In genomic region chr11:29245988-29246387, GRCm38 (mm10) we compare ENCODE assay signal across 8 mouse cellular contexts. TPM values are rescaled to one million over a fixed set of nuclear protein-coding genes. Genes with fewer than 3 reads are reported as not detected.
DNase-seq lines count a peak whose midpoint lies in the region; ATAC-seq and TF ChIP-seq lines count a peak whose summit lies in the region.

No protein-coding gene starts in this region.

- dilution Hi-C loops in CH12.LX (cut with MboI; ENCODE audit: extremely low pct_ligation_motif_present, extremely low pct_unique_long_range_greater_than_20kb, low sequenced_read_pairs), result no loop called here

- no peaks in the 10 kb centered on the region for H3K9me3 ChIP-seq in heart, embryonic 10.5 days
- no peaks in the 10 kb centered on the region for H3K9me3 ChIP-seq in CH12.LX (replicated peaks; ENCODE audit: low read length)
- H3K9me3 ChIP-seq in forebrain, postnatal 0 days (ENCODE audit: low read length), result no peaks in the 10 kb centered on the region

- no peaks in the 10 kb centered on the region for H3K27me3 ChIP-seq in heart, embryonic 10.5 days (ENCODE audit: insufficient read depth, poor library complexity, severe bottlenecking)
- H3K27me3 ChIP-seq in heart, adult 2 months (ENCODE audit: control insufficient read depth, insufficient read depth, low read length), result no peaks in the 10 kb centered on the region
- H3K27me3 ChIP-seq in CH12.LX (replicated peaks), result no peaks in the 10 kb centered on the region
- no peaks in the 10 kb centered on the region for H3K27me3 ChIP-seq in forebrain, postnatal 0 days (ENCODE audit: insufficient read depth, low read length)

- no peak overlapping the region for H3K9ac ChIP-seq in heart, adult 2 months (ENCODE audit: low read depth, low read length)
- peak overlapping the region; percentile 56; the same call in 1 of the 2 replicates for H3K9ac ChIP-seq in CH12.LX (ENCODE audit: insufficient read depth, low read depth)
- peak overlapping the region; percentile 79 for H3K9ac ChIP-seq in forebrain, postnatal 0 days

- peaks cover 9% of the 10 kb centered on the region; the same call in 1 of the 2 replicates for H3K4me1 ChIP-seq in heart, embryonic 10.5 days
- H3K4me1 ChIP-seq in heart, adult 2 months (ENCODE audit: control insufficient read depth, insufficient read depth, low read length), result peaks cover 2% of the 10 kb centered on the region
- peaks cover 2 to 19% of the 10 kb centered on the region in 2 experiments; a peak in 3 of 4 replicates for H3K4me1 ChIP-seq in CH12.LX (ENCODE audit: control insufficient read depth in 1 of 2, insufficient read depth in 2 of 2)
- peaks cover 11% of the 10 kb centered on the region for H3K4me1 ChIP-seq in forebrain, postnatal 0 days (ENCODE audit: insufficient read depth)

- WGBS in heart, embryonic 10.5 days, result 67% methylated on average over 4 of the region's 4 CpGs
- WGBS in heart, adult 2 months, result 55% methylated on average over 4 of the region's 4 CpGs
- 57% methylated on average over 4 of the region's 4 CpGs for WGBS in forebrain, postnatal 0 days

- no peak for ATAC-seq in forebrain, postnatal 0 days

- no peak for TF ChIP-seq POLR2A in heart, adult 2 months (IDR thresholded peaks at IDR 0.05; ENCODE audit: insufficient read depth, low read depth, low read length)
- no peak for TF ChIP-seq POLR2A in CH12.LX (IDR thresholded peaks at IDR 0.05; ENCODE audit: low read depth, low read length)

- peak overlapping the region; percentile 94 for H3K4me3 ChIP-seq in heart, embryonic 10.5 days
- no peak overlapping the region for H3K4me3 ChIP-seq in heart, adult 2 months
- peak overlapping the region; percentile 70 to 79 (median 74) for H3K4me3 ChIP-seq in CH12.LX (replicated peaks in 1 of 3; ENCODE audit: low read depth in 2 of 3, low read length in 2 of 3, poor library complexity in 1 of 3)
- peak overlapping the region; percentile 97 for H3K4me3 ChIP-seq in forebrain, postnatal 0 days (ENCODE audit: low read depth, low read length)

- no peak for TF ChIP-seq RAD21 in CH12.LX (IDR thresholded peaks at IDR 0.05; ENCODE audit: low read depth, low read length)

- peak overlapping the region; percentile 71 for H3K4me2 ChIP-seq in CH12.LX (ENCODE audit: insufficient read depth, low read depth, poor library complexity, severe bottlenecking)
- H3K4me2 ChIP-seq in forebrain, postnatal 0 days (ENCODE audit: low read depth), result peak overlapping the region; percentile 61

- peak; percentile 9 for DNase-seq in heart, embryonic 10.5 days (ENCODE audit: low spot score)
- DNase-seq in heart, adult 2 months, result no peak
- DNase-seq in CH12.LX (ENCODE audit: extremely low read depth), result no peak
- no peak for DNase-seq in forebrain, postnatal 0 days
- DNase-seq in lung, postnatal 36 days, result peak; percentile 18
- no peak for DNase-seq in layer of hippocampus, postnatal 36 days
- no peak for DNase-seq in left cerebral cortex, adult 8-10 months (ENCODE audit: low spot score in 2 of 2)
- DNase-seq in testis, postnatal 10 days (ENCODE audit: low spot score), result no peak

- TF ChIP-seq CTCF in heart, adult 2 months (IDR thresholded peaks at IDR 0.05), result no peak
- no peak for TF ChIP-seq CTCF in CH12.LX (conservative IDR thresholded peaks at IDR 0.05 in 1 of 2, IDR thresholded peaks at IDR 0.05 in 1 of 2; ENCODE audit: low read depth in 2 of 2, low read length in 2 of 2)
- no peak for TF ChIP-seq CTCF in forebrain, postnatal 0 days (IDR thresholded peaks at IDR 0.05; ENCODE audit: low read depth)

- no peak overlapping the region for H3K27ac ChIP-seq in heart, embryonic 10.5 days
- no peak overlapping the region for H3K27ac ChIP-seq in heart, adult 2 months
- H3K27ac ChIP-seq in CH12.LX (ENCODE audit: insufficient read depth, low read depth), result no peak overlapping the region
- no peak overlapping the region for H3K27ac ChIP-seq in forebrain, postnatal 0 days (ENCODE audit: low read depth, low read length)

- peaks cover 13% of the 10 kb centered on the region; the same call in 1 of the 2 replicates for H3K36me3 ChIP-seq in heart, embryonic 10.5 days
- no peaks in the 10 kb centered on the region; the same call in 1 of the 2 replicates for H3K36me3 ChIP-seq in heart, adult 2 months (ENCODE audit: control insufficient read depth, insufficient read depth, low read length)
- H3K36me3 ChIP-seq in CH12.LX (replicated peaks in 1 of 2; ENCODE audit: control insufficient read depth in 1 of 2, insufficient read depth in 1 of 2, low read length in 1 of 2), result peaks cover 12 to 32% of the 10 kb centered on the region in 2 experiments
- peaks cover 14% of the 10 kb centered on the region for H3K36me3 ChIP-seq in forebrain, postnatal 0 days (ENCODE audit: insufficient read depth)

- in situ Hi-C loops in CH12.LX (cut with MboI; ENCODE audit: low pct_ligation_motif_present, low pct_unique_long_range_greater_than_20kb, low sequenced_read_pairs), result no loop called here

- TF ChIP-seq EP300 in heart, adult 2 months (IDR thresholded peaks at IDR 0.05; ENCODE audit: insufficient read depth, low read depth, low read length), result no peak
- no peak for TF ChIP-seq EP300 in CH12.LX (IDR thresholded peaks at IDR 0.05; ENCODE audit: low read length)

- H3K79me2 ChIP-seq in heart, adult 2 months (replicated peaks; ENCODE audit: control insufficient read depth, insufficient read depth, low read length), result no peaks in the 10 kb centered on the region
- peaks cover 5% of the 10 kb centered on the region; the same call in 1 of the 2 replicates for H3K79me2 ChIP-seq in CH12.LX (replicated peaks; ENCODE audit: control insufficient read depth, extremely low read depth, insufficient read depth, poor library complexity, severe bottlenecking)

- intact Hi-C loops in heart, adult 2 months (cut with DNase I), result loop anchor here (5.0 kb wide), 1 partner anchor 126 kb away; the partner anchor contains the start of gene Ccdc88a

TF ChIP-seq in CH12.LX, 34 proteins besides CTCF, POLR2A, EP300 and RAD21:
- TF ChIP-seq HCFC1 (IDR thresholded peaks at IDR 0.05; ENCODE audit: low read depth, low read length) (no peak), MXI1 (IDR thresholded peaks at IDR 0.05; ENCODE audit: low read depth, low read length) (0 out of 2 replicates have a peak, but pooled peaks have one; percentile 17), CHD1 (IDR thresholded peaks at IDR 0.05; ENCODE audit: low read depth, low read length) (0 out of 2 replicates have a peak, but pooled peaks have one; percentile 15), TCF12 (IDR thresholded peaks at IDR 0.05; ENCODE audit: low read depth, low read length) (no peak), CHD2 (IDR thresholded peaks at IDR 0.05; ENCODE audit: low read length) (no peak)

RNA-seq across cellular contexts. Expression of gene Cfap36, which starts 1.2 kb away (rescaled TPM):
- polyA plus RNA-seq in heart, embryonic 10.5 days (2016; fragmentation: Nextera tagmentation; extraction: Ambion mirVana), result 43.0 and 43.1 TPM in 2 replicates
- total RNA-seq in heart, adult 2 months (2021), result 10 to 100 TPM; 15.6 to 15.8 TPM
- 2.8 and 3.5 TPM in 2 replicates for polyA plus RNA-seq in heart, adult 2 months (2012; rRNA removed)
- total RNA-seq in CH12.LX (2012; rRNA removed), result 26.5 and 27.8 TPM in 2 replicates
- total RNA-seq in CH12.LX (2014; rRNA removed), result 37.6 and 38.2 TPM in 2 replicates
- 38.7 and 49.5 TPM in 2 replicates for polyA plus RNA-seq in CH12.LX (2012; ENCODE audit: insufficient read length, low read depth)
- total RNA-seq in forebrain, postnatal 0 days (2014; rRNA removed), result 91.5 and 96.6 TPM in 2 replicates
- polyA plus RNA-seq in forebrain, postnatal 0 days (2015; fragmentation: Nextera tagmentation; extraction: Ambion mirVana), result 137 and 142 TPM in 2 replicates
- 100 to 1,000 TPM; 121 to 128 TPM for total RNA-seq in layer of hippocampus, postnatal 36 days (2021)
- total RNA-seq in left cerebral cortex, adult 8-10 months (2022), result 100 to 1,000 TPM; 119 to 125 (median 120) TPM

Comparison
In these comparisons a context has a peak if more than half of its experiments do, and no peak if none do; other contexts are left out.
1. DNase-seq: peak in heart, embryonic 10.5 days (single experiment) and lung, postnatal 36 days (single experiment); none in heart, adult 2 months (0 of 2), CH12.LX (single experiment), forebrain, postnatal 0 days (single experiment), layer of hippocampus, postnatal 36 days (0 of 2), left cerebral cortex, adult 8-10 months (0 of 2) and testis, postnatal 10 days (single experiment).